Mouse (Mus musculus) ES-E14 (cell line): Measurements from ENCODE around the gene Gm20458.

Experiments used
- HCFC1 ChIP-seq: IDR thresholded peaks from 2 replicates; pipeline ENCODE4 v1.6.1; 2012; ENCODE audit warnings: low read length, inconsistent platforms, borderline replicate concordance; ENCODE audit not compliant: insufficient read depth
- ZC3H11A ChIP-seq: IDR thresholded peaks from 2 replicates; pipeline ENCODE4 v1.6.1; 2012; ENCODE audit warnings: low read depth, mild to moderate bottlenecking, inconsistent platforms, low read length, borderline replicate concordance

DNA sequence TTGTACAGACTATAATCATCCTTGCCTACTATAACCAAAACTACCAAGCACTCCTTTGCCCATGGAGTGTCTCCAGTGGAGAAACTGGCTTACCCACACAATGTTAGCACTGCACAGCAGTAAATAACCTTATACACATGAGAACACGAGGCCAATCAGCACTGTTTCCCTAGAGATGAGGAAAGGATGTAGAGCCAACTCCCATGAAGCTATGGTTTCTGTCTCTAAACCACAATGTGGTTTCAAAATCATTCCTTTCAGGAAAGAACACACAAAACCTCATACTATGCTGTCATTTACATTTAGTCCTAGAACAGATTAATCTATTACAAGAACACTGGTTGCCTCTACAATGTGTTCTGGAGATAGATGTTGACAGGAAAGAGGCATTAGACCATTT is 35.6 kb downstream of the Gm20458 start:
- TF ChIP-seq HCFC1: no peak
- no peak for TF ChIP-seq ZC3H11A
